Mouse (Mus musculus) Muller cell, postnatal 12 days (primary cell): ENCODE measurements at regions not wholly inside any gene's neighbourhood (a gene's known extent, or its start where the extent isn't known, plus 50 kb on each side); places are given as distances from the start of the nearest gene placed in this dataset.

Experiments used
- DNase-seq: peaks from one replicate; pipeline ENCODE4 v3.0.0-alpha.2; 2015; ENCODE audit errors: inconsistent ontology term

DNA sequence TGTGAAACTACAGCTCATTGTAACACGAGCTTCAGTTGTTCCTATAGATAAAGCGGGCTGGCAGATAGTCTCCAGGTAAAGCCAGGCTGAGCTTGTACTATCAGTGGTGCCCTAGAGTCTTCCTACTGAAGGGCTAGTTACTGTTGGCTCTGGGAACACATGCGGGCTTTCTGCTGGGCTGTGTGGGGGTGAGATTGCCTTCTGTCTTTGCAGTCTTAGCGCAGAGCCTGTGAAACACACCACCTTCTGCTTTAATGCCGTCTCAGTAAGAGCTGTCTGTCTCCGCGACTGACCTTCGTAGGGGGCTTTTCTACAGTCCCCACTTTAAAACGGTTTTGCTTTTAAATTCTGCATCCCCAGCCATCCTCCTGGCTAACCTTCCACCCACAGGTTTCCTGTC, 76.7 kb downstream of the Trim29 start:
- no peak for DNase-seq

DNA sequence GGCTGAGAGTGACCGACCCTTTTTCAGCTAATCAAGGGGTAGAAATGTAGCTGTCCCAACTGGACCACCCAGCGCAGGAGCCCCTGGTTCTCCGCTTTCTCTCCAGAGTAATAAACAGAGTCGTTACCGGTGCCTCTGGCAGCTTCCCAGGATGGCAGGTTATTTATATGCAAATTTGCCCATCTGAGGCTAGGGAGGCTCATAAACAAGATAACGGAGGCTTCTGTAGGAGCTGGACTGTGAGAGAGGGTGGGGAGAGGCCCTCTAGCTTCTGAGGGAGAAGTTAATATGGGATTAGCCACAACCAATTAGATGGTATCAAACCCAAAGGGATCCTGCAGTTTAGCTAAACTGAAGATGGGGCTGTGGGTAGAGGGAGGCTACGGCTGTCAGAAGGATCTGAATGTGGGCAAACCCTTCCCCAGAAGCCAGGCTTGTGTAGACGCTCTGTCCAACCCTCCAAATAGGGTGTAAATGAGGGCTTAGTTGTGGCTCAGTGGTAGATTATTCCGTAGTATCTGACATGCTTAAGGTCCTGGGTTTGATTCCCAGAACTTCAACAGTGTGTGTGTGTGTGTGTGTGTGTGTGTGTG, 78.9 kb downstream of the Trim29 start:
- DNase-seq, result no peak

DNA sequence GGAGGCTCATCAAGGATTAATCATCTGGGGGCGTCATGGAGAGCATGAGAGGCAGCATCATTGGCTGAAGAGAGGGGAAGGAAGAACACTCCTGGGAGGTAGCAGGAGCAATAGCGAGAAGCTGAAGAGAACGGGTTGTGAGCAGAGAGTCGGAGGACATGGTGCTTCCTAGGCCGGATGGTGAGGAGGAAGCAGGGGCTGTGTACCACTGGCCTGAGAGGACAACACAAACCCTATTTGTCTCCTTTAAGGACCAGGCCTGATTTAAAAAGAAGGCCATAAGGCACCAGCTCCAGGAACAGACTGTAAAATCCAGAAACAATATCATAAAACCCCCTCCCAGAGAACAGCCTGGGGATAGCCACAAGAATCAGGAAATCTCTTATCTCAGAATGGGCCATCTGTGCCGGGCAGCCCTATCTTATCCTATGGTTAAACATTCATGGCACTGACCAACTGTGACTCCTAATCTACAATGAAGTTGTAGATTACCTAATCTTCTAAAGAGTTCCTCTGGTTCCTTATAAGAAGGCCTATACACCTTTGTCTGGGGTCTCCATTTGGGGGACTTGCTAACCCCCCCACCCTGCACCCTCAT, 81.9 kb downstream of the Trim29 start:
- DNase-seq, result no peak

DNA sequence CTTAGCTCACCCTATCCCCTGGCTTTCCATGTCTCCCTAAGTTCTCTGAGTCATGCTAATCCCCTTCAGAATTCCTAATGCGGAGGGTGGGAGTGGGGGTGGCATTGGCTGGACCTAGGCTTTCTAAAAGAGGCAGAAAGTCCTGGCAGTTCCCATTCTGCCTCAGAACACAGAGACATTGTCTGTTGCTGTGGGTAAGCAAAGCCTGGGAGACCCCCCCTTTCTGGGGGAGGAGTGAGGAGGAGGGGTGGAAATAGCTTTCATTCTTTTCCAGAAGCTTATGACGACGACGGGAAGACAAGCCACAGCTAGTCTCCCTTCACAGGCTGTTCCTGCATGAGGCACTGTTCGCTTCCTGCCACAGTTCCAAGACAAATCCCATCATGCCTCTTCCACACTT, 83.6 kb downstream of the Trim29 start:
- DNase-seq, result peak; percentile 93

DNA sequence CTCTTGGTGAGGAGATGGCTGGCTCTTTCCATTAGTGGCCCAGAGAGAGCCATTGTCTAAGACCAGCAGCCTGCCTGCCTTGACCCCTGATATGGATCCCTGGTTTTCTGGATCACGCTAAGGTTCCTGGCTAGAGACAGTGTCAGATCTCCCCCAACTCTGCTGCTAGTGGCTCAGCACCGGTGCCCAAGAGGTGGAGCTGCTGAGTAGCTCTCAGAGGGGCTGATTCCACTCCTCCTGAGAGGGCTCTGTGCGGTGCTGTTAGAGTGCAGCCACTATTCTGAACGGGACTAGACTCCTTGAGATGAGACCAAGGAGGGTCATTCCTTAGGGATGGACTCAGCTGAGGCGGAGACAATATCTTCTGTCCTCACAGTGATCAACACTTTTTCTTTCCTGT, 84.6 kb downstream of the Trim29 start:
- DNase-seq, result no peak

DNA sequence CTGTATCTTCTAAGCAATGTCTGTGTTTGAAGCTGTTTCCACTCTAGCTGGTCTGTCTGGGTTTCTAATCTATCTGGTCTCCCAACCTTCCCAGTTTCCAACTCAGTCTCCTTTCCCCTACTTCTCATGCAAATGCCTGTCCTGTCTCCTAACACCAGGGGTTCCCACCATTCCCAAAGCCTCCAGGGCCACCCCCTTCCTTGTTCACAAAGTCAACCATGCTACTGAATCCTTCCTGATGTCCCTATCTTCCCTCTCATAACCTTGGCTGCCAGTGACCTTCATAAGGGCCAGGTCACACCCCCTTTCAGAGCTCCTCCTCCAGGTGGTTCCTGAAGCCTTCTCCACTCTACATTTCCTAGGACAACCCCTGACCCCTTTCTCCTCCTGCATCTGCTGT, 85.9 kb downstream of the Trim29 start:
- no peak for DNase-seq

DNA sequence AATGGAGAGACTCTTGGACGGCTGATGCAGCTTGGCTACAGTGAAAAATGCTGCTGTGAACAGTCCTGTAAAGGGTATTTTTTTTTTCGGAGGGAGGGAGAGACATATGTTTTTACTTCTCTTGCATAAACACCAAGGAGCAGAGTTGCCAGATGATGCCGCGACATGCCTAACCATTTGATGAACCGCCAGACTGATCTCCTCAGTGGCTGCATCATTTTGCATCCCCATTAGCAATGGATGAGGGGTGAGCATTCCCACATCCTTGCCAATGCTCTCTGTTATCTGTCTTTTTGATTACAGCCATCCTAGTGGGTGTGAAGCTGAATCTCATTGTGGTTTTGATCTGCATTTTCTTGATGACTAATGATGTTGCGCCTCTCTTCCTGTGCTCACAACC, 97.8 kb downstream of the Trim29 start:
- peak; percentile 53 for DNase-seq

DNA sequence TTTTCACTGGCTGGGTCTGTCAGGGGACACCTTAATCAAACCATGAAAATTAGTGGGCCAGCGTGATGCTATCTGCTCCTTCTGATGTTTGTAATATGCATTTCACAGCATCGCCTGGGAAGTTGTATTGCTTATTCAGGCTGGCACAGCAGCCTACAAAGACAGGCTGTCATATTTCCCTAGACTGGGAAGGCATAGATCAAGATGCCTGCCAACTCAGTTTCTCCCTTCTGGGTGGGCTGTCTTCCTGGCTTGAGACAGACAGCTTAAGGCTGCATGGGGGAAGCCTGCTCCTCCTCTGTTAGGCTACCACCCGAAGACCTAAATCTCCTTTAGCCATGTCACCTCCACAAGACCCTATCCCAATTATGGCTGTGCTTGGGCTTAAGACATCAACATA, 101.8 kb downstream of the Trim29 start:
- DNase-seq, result no peak

DNA sequence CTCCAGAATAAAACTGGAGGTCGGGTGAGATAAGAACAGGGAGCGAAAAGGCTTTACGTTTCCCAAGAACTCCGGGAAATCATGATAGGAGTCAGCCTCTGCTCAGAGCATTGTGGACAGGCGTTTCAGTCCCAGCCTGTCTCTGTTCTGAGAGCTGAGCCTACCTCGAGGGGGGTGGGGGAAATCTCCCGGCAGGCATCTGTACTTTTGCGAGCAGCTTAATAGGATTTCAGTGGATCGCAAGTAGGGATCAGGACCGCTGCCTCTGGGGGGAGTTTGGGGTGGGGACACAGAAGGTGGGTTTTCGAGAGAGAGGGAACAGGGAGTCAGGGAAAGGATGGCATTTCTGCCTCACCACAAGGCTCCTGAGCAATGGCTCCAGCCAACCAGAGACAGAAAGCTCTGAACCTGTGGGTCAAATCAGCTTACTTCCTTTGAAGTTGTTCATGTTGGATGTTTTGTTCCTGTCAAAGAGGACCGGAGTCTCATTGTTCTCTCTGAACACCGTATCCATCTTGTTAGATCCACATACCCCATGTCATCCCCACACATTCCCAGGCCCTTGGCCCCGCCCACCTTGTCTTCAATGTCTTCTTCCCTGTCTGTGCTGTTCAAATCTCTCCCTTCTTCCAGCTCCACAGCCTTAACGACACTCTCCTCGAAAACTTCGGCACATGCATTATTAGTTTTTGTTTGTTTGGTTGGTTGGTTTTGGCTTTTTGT, 109.5 kb downstream of the Trim29 start:
- no peak for DNase-seq

DNA sequence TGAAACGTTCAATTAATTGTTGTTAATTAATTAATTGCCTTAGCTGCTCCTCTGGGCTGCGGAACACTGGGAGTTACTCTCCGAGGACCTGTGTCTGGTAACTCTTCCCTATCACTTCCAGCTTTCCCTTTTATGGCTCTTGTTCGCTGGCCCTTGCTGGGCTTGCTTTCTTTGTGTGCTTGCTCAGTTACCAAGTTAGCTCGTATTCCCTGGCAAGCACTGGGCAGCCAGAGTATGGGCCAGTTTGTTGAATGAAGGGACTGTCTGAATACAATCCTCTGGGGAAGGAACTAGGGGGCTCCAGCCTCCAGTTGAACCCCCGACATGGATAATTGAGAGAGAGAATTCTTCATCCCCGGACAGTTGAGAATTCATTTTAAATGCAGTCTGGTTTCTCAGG, 116.4 kb downstream of the Trim29 start:
- no peak for DNase-seq

DNA sequence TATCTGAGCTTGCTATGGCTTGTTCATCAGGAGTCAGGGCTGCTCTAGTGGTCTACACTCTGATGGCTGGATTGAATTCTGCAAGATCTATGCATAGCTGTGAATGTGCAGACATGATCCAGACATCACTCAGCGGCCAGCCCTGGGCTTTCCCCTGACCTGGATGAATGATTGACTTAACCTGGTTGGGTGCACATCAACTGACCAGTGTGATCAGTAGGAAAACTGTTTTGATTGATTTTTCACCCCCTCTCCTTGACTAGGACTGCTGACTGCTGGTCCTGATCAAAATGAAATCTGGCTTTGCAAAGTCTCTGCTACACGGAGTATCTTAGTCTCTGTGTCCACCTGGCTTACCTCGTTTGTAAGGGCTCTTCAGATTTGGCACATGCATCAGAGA, 123.3 kb downstream of the Trim29 start:
- no peak for DNase-seq

DNA sequence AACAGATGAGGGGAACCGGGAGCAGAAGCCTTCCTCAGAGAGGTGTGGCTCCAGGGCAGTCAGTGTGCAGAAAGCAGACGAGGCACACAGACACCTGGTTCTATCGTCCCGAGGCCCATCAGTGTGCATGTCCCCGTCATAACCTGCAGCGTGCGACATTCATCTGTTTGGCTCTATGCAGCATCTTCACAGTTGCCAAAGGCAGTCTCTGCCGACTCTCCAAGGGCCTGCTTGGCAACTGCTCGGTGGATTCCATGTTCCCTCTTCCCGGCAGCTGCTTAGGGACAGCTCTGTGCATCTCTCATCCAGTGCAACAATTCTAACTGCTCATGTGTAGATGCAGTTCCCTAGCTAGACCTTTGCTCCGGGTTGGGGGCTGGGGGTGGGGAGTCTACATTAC, 127.8 kb downstream of the Trim29 start:
- DNase-seq, result no peak

DNA sequence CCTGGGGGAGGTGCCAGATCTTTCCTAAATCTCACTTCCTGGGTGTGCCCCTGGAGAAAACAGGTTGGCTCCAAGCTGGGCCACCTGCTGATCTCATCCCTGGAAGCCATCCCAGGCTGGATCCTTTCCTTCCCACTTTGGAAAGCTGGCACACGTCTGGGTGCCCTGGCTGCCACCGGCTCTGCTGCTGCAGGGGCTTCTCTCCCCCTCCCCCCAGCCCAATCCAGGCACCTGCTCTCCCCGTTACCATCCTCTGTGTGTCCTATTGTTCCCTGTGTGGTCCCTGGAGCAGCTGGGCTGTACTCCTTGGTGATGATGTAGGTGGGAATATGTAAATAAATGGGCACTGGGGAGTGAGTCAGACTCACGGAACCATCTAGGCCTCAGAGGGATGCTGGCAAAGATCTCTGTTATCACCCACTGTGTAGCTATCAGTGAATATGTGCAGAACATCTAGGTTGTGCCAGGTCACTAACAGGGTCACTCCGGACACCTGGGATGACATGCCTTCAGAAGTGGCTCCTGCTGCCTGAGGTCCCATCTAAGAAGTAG, 130.4 kb downstream of the Trim29 start:
- peak; percentile 6 for DNase-seq

DNA sequence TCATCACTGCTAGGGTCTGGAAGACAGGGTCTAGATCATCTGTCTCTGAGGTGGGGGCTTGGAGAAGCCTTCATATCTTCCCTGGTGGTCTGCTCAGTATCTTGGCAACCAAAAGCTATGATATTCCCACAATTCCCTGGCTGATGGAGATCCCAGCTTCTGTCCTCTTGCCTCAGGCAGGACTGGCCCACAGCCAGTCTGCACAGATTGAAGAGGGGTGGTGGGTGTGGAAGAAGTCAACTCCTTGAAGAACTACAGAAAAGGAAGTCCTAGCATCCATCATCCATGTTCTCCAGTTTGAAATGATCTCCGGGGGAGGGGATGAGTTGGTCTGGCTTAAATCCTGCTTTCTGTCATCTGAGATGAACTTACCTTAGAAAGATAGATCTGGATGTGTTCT, 134.8 kb downstream of the Trim29 start:
- no peak for DNase-seq

DNA sequence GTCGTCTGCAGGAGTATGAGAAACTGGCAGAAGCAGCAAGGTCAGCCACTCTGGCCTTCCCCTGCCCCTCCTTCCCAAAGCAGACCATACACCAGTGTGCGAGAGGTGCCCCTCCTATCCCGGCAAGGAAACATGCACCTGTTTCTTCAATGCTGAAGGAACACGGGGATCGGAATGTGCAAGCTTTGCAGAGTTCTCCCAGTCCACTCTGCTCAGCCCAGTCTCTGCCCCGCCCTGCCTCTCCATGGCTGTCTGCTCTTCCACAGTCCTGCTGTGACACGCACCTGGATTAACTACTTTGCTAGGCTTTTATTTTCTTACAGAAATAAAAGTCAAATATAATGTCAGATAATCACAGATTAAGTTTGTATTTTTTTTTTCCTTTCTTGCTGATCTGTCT, 136.7 kb downstream of the Trim29 start:
- no peak for DNase-seq

DNA sequence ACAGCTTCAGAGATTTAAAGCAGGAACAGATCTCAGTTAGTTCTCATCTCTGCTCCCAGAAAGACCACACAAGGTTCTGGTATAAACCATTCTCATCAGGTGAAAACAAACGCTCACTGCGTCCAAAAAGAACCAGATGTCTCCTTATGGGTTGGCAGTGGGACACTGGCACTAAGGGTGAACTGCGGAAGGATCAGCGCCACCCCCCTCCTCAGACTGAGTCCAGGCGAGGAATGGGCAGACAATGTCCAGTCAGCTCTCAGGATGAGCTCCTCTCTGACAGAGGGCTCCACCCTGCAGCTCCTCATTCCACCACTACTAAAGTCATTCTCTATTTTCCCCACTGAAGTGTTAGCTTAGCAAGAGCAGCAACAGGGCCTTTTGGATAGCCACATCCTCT, 138.3 kb downstream of the Trim29 start:
- no peak for DNase-seq

DNA sequence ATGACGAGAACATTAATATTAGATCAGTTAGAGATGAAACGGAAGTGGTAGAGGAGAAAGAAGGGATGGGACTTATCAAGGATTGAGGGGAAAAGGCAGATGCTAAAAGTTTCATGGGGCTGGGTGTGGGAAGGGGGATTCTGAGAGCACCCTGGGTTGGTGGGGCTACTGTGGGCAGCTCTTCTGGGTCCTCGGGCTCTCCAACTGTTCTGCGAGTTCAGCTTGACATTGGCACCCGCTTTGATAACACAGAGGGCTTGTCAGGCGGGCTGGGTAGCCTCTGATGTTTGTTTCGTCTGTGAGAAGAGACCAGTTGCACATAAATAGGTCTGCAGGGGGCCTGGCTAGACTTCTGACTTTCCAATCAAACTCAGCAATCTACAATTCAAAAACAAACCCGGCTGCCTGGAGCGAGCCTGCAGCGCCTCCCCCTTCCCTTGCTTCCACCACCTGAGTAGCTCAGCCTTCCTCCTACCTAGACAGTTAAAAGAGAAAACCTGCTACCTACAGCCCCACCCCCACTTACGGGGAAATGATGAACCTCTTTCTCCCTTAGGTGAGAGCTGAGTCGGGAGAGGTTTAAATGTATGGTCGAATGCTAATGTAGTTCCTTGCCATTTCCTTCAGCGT, 143.4 kb downstream of the Trim29 start:
- DNase-seq, result no peak

DNA sequence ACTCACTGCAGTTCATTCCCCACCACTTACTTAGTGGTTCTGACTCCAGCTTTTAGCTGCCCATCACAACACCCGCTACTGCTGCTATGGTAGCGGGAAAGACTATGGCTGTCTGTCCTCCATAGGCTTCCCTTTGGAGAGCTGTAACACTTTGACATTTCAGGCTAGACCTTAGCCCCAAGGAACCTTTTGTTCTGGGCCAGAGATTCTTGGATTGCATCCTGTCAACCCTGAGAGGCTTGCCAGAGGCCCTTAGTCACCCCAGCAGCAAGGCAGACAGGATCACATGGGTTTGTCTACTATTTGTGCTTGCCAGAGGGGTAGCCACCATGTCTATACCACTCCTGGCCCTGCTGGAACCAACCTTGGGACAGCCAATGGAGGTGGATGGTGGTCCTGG, 147.1 kb downstream of the Trim29 start:
- DNase-seq, result no peak

DNA sequence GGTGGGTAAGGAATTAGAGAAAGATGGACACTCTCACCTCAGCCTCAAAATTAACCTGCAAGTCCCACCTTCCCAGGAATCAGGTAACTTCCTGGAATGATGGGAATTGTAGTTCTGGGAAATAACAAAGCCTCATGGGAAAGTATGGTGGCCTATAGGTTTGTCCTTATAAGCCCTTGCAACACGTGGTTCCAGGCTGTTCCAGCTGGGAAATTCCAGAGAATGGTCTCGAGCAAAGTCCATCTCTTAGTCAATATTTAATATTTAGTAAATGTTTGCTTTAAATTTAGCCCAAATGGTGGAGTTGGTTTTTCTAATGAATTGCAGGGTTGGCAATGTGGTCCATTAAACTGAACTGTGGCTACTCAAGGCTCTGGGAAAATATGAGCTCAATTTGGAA, 150.5 kb downstream of the Trim29 start:
- no peak for DNase-seq

DNA sequence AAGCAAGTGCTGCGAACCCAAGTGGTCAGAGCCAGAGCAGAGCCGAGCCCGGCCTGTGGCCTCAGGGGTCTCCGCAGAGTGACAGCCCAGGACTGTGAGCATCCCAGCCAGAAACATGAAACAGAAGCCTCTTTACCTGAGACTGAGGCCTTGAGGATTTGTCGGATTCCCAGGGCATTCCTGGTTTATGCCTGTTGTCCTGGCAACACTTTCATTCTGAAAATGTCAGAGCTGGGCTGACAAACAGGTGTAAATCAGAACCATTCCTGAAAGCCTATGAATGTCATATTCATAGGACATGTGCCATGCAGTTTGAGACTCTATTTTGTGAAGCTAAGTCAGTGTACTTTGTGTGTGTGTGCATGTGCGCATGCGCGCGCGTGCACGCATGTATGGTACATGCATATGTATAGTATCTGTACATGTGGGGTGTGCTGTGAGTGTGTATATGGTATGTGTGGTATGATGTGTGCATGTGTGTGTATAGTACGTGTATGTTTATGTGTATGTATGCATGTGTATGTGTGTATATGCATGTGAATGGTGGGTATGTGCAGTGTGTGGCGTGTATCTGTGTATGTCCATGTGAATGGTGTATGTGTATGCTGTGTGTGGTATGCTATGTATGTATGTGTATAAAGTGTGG, 152.9 kb downstream of the Trim29 start:
- no peak for DNase-seq

DNA sequence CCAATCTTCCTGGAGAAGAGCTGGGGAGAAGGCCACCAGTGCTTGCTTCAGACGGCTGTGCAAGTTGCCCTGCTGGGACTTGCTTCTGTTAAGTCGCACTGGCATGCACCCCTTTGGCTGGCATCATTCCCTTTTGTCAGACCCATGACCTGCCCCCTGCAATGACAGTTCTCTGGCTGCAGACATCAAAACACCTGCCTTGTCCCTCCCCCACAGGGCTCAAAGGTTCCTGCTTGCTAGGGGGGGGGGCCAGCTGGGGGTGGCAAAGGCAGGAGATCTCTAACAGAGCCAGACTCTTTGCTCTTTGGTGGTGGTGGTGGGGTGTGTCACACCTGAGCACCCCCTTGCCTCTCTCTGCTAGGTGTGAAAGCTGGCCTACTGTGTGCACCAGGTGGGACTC, 154.5 kb downstream of the Trim29 start:
- DNase-seq, result no peak

DNA sequence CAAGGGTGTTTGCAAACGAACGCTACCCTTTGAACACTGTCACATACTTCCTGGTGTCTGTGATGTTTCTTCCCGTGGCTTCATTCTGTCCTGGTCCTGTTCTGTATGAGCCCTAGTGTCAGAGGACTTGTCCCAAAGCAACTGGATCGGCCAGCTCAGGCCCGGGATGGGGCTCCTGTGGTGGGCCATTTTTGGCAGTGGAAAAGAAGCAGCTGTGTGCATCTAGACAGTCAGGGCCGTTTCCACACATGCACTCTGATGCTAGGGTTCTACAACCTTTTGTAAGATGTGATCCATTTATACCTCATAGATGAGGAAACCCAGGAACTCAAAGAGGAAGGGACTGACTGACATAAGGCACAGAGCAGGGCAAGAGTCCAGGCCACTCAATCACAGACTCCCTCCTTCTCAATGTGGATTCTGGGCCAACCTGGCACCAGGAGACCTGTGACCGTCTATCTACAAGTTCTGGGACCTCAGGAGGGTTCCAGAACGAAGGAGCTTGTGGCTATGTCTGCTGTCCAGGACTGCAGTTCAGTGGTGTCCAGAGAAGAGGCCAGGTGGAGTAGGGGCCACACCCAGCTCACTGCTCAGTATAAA, 155.2 kb downstream of the Trim29 start:
- DNase-seq, result no peak
